Mouse (Mus musculus) thymus, adult 2 months (tissue): ENCODE data around the gene Nt5dc2.

Source experiments
- CTCF ChIP-seq: fragments of 200-500 bp; IDR thresholded peaks from 2 replicates; pipeline ENCODE4 v1.5.1; 2012; ENCODE audit warnings: mild to moderate bottlenecking, control low read depth, low read length, moderate library complexity, borderline replicate concordance; ENCODE audit not compliant: control insufficient read depth, poor library complexity, insufficient read depth; ENCODE audit errors: extremely low read depth
- POLR2A ChIP-seq: fragments of 200-500 bp; IDR thresholded peaks from 2 replicates; pipeline ENCODE4 v1.6.1; 2012; ENCODE audit warnings: mild to moderate bottlenecking, low read length, control low read depth, moderate library complexity; ENCODE audit not compliant: control insufficient read depth, poor library complexity, insufficient read depth; ENCODE audit errors: extremely low read depth

- TF ChIP-seq CTCF = no peak
- TF ChIP-seq POLR2A = no peak
Observed at GRCm38 (mm10) chr14:31137281-31137595, 6.4 kb downstream of the Nt5dc2 start.
